Mouse (Mus musculus): Measurements from ENCODE around the gene Comt. TPM values are rescaled to one million over a fixed set of nuclear protein-coding genes. Genes with fewer than 3 reads are reported as not detected.
A peak's percentile ranks its signal among the peaks of the same experiment; 100 is the strongest.

Gene Comt
- 83.5 and 102 TPM in 2 replicates for polyA plus RNA-seq (2016; fragmentation: Nextera tagmentation; extraction: Ambion mirVana)

DNA sequence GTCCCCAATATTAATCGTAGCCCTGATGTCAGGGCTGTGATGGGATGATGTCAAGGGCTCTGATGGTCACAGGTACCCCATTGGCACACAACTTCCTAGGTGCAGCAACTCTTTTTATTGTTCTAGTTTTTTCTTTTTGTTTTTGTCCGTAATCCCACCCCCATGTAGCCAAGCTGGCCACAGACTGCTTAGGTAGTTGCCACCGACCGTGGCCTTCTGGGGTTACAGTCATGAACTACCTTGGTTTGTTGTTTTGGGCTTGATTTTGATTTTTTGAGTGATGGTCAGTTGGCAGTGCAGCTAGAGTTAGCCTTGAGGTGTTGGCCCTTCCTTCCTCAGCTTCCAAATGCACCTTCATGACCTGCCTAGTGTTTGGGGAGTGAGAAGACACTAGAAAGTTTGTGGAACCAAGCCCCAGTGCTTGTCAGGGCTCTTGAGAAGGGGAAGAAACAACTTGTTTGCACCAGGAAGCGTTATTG lies at the start of gene Comt:
Gene Comt, minus strand, starts transcription at position 51 of the 479 bp plus-strand sequence.
- Histone ChIP-seq H3K27ac (peak within 1 kb of the TSS; percentile 99), H3K4me3 (peak within 1 kb of the TSS; percentile 97), H3K27me3 (ENCODE audit: insufficient read depth, poor library complexity, severe bottlenecking) (no peaks in the 10 kb centered on the region), H3K4me1 (peaks cover 50% of the 10 kb centered on the region), H3K9me3 (no peaks in the 10 kb centered on the region), H3K36me3 (peaks cover 20% of the 10 kb centered on the region)
- 53% methylated on average over 5 of the region's 5 CpGs for whole genome bisulfite sequencing
- no peak for DNase-seq (ENCODE audit: low spot score)

DNA sequence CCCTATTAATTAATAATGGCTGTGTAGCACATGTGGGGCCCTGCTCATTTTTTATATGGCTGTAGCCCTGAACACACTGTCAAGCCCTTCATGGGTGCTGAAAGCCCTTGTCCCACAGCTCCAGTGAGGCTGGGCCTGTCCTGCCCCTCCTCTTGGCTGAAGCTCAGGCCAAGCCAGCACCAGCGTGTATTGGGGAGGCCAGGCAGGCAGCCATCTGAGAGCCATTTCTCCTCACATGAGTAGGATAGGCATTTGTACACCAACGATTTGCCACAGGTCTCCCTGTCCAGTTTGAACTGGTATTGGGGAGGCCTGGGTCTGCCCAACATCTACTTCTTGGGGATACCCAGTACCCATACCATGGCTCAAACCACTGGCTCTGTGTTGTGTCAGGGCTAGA lies 47.4 kb upstream of the Comt start:
- Histone ChIP-seq H3K27ac (no peak overlapping the region), H3K4me3 (no peak overlapping the region), H3K9me3 (no peaks in the 10 kb centered on the region), H3K36me3 (peaks cover 44% of the 10 kb centered on the region), H3K27me3 (ENCODE audit: insufficient read depth, poor library complexity, severe bottlenecking) (no peaks in the 10 kb centered on the region), H3K4me1 (peaks cover 14% of the 10 kb centered on the region)
- DNase-seq (ENCODE audit: low spot score): no peak
- 81% methylated on average over 2 of the region's 2 CpGs for WGBS

DNA sequence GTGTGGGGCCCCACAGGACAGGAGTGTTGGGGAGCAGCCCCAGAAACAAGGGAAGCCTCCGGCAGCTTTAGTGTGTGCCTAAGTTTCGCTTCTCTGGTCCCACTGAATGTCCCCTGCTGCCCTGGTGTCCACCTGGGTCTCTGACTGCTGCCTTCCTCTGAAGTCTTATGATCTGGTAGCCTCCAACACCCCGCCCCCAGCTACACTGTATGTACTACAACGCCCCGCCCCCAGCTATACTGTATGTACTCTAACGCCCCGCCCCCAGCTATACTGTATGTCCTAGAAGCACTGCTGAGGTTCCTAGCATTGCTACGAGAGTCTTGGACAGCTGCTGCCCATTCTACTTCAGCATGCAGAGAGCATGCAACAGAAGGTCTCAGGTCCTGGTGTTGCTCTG lies 46.3 kb upstream of the Comt start:
- Histone ChIP-seq H3K27me3 (ENCODE audit: insufficient read depth, poor library complexity, severe bottlenecking) (no peaks in the 10 kb centered on the region), H3K36me3 (peaks cover 43% of the 10 kb centered on the region), H3K4me1 (peaks cover 14% of the 10 kb centered on the region), H3K4me3 (no peak overlapping the region), H3K27ac (no peak overlapping the region), H3K9me3 (no peaks in the 10 kb centered on the region)
- no peak for DNase-seq (ENCODE audit: low spot score)
- WGBS: 90% methylated on average over 8 of the region's 8 CpGs

DNA sequence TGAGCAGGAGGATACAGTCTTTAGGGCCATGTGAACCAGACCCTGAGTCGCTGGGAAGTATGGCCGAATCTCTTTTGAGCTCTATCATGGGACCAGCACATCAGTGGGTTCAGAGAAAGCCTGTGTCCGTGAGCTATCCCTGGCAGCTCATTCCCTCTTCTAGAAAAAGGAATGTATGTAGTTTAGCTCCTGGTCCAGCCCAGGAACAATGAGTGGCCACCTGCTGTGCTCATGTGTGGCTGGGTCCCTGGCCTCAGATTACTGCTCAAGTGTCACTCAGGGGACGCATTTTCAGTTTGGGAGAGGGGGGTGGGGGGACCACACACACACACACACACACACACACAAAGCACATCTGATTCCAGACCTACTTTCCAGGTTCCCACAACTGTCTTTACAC lies 45.8 kb upstream of the Comt start:
- 81% methylated on average over 4 of the region's 4 CpGs for WGBS
- peaks cover 38% of the 10 kb centered on the region for H3K36me3 ChIP-seq
- no peaks in the 10 kb centered on the region for H3K27me3 ChIP-seq (ENCODE audit: insufficient read depth, poor library complexity, severe bottlenecking)
- no peak overlapping the region for H3K4me3 ChIP-seq
- H3K4me1 ChIP-seq: peaks cover 14% of the 10 kb centered on the region
- no peak for DNase-seq (ENCODE audit: low spot score)
- H3K9me3 ChIP-seq: no peaks in the 10 kb centered on the region
- H3K27ac ChIP-seq: no peak overlapping the region

DNA sequence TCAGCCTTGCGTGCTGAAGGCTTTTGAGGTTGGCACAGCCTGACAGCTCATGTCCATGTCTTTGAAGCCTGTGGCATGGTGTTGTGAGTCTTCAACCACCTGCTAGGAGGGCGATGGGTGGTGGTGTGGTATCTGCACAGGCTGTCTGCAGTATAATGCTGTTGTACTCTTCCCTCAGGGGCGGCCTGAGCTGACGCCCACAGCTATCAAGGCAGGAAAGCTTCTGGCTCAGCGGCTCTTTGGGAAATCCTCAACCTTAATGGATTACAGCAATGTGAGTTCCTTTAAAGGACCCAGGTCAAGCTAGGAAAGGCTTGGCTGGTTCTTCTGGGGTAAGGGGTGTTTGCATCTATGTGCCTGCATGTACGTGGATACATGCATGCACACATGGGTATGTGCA lies 45.3 kb upstream of the Comt start:
- Histone ChIP-seq H3K9me3 (no peaks in the 10 kb centered on the region), H3K4me3 (no peak overlapping the region), H3K27me3 (ENCODE audit: insufficient read depth, poor library complexity, severe bottlenecking) (no peaks in the 10 kb centered on the region), H3K36me3 (peaks cover 38% of the 10 kb centered on the region), H3K27ac (no peak overlapping the region; the same call in 1 of the 2 replicates), H3K4me1 (peaks cover 14% of the 10 kb centered on the region)
- no peak for DNase-seq (ENCODE audit: low spot score)
- WGBS: 70% methylated on average over 6 of the region's 6 CpGs

DNA sequence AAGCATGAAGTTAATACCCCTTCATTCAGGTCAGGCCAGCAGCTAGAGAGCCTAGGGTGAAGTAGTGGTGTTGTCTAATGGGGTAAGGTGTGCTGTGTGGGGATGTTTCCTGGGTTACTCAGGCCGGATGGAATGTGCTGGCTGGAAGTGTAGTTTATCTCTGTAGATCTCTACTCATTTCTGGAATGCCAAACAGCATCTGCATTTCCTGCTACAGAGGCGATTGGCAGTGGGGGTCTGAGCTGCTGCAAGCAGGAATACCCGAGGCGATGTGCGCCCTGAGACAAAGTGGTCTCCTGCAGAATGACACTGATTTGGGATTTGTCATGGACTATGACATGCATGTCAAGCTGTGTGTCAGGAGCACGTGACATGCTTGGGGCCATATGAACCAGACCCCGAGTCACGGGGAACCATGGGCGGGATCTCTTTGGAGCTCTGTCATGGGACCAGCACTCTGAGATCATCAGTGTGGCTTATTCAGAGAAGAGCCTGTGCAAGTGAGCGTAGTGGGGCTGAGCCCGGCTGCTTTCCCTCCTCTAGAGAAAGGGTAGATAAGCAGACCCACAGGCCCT lies 44.8 kb upstream of the Comt start:
- Histone ChIP-seq H3K4me1 (peaks cover 14% of the 10 kb centered on the region), H3K36me3 (peaks cover 38% of the 10 kb centered on the region), H3K4me3 (no peak overlapping the region), H3K9me3 (no peaks in the 10 kb centered on the region), H3K27ac (no peak overlapping the region; the same call in 1 of the 2 replicates), H3K27me3 (ENCODE audit: insufficient read depth, poor library complexity, severe bottlenecking) (no peaks in the 10 kb centered on the region)
- 44% methylated on average over 11 of the region's 11 CpGs for WGBS
- DNase-seq (ENCODE audit: low spot score): peak; percentile 73

DNA sequence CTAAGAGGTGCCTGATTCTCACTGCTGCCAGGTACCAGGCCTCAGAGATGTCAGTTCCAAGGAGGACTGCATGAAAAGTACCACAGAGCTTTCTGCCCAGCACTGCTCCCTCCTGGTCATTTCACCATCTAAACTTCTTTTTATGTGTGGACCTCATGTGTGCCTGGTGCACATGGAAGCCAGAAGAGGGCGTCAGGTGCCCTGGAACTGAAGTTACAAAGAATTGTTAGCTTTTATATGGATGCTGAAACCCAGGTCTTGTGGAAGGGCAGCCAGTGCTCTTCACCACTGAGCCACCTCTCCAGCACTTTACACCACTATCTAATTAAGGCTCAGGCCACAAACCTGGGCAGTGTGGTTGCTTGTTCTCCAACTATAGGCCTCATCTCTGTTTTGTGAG lies 44.2 kb upstream of the Comt start:
- no peak overlapping the region for H3K4me3 ChIP-seq
- H3K27ac ChIP-seq: no peak overlapping the region
- H3K4me1 ChIP-seq: peaks cover 14% of the 10 kb centered on the region
- H3K36me3 ChIP-seq: peaks cover 35% of the 10 kb centered on the region
- 31% methylated on average over 1 of the region's 1 CpGs for WGBS
- no peaks in the 10 kb centered on the region for H3K9me3 ChIP-seq
- no peaks in the 10 kb centered on the region for H3K27me3 ChIP-seq (ENCODE audit: insufficient read depth, poor library complexity, severe bottlenecking)
- no peak for DNase-seq (ENCODE audit: low spot score)

DNA sequence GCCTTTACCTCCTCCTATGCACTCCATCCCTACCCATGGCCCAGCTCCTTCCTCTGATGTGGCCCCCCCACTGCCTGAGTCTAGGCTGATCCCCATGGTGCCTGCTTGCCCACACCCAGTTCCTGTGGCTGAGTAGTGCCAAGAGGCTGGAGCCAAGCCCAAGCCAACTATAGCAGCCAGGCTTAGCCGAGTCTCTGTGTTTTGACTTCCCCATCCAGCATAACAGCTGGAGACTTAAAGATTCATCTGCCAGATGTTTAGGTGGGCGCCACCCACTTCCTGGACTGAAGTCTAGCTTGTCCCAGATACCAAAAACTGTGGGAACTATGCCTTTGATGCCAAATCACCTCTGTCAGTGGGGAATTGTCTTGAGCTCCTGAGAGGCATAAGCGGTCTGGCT lies 37.6 kb upstream of the Comt start:
- DNase-seq (ENCODE audit: low spot score): no peak
- Histone ChIP-seq H3K9me3 (no peaks in the 10 kb centered on the region), H3K4me3 (no peak overlapping the region), H3K27ac (no peak overlapping the region), H3K4me1 (peaks cover 26% of the 10 kb centered on the region), H3K36me3 (peaks cover 7% of the 10 kb centered on the region), H3K27me3 (ENCODE audit: insufficient read depth, poor library complexity, severe bottlenecking) (peaks cover 16% of the 10 kb centered on the region)
- 65% methylated on average over 3 of the region's 3 CpGs for WGBS

DNA sequence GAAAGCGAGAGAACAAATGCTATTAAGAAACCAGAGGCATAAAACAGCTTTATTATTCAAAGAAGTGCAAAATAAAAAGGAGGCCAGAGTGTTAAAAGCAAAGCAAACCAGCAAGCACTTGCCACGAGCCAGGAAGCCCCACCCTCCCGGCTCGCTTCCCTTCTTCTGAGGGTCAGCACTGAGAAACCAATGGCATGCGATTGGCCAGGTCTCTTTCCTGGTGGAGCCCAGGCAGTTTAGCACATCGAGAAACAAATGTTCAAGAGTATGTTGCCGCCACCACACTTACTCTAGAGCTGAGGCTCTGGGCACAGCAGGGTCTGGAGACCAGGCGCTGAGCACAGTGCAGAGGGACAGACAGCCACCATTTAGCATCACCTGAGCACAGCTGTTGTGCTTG lies 35.9 kb upstream of the Comt start:
- H3K36me3 ChIP-seq: peaks cover 8% of the 10 kb centered on the region; the same call in 1 of the 2 replicates
- 42% methylated on average over 8 of the region's 8 CpGs for WGBS
- H3K27ac ChIP-seq: no peak overlapping the region
- DNase-seq (ENCODE audit: low spot score): no peak
- H3K27me3 ChIP-seq (ENCODE audit: insufficient read depth, poor library complexity, severe bottlenecking): peaks cover 21% of the 10 kb centered on the region
- peaks cover 32% of the 10 kb centered on the region for H3K4me1 ChIP-seq
- H3K4me3 ChIP-seq: no peak overlapping the region
- H3K9me3 ChIP-seq: no peaks in the 10 kb centered on the region

DNA sequence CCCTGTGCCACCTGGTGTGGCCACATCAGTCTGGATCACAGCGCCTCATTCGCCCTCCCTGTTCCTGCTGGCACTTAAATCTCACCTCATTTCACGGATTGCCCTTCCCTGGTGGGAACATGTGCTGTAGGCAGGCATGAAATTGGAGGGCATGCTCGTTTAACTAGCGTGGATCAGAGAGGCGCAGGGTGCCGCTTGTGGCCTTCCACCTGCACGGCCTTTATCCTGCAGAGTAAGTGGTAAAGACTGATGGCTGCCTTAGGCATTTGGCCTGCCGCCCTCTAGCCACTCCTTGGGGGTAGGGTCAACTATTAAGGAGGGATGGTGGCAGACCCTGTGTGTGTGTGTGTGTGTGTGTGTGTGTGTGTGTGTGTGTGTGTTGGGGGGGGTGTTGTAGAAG lies 35.4 kb upstream of the Comt start:
- 83% methylated on average over 9 of the region's 9 CpGs for WGBS
- Histone ChIP-seq H3K4me1 (peaks cover 32% of the 10 kb centered on the region), H3K27ac (peak overlapping the region; percentile 57; the same call in 1 of the 2 replicates), H3K9me3 (no peaks in the 10 kb centered on the region), H3K27me3 (ENCODE audit: insufficient read depth, poor library complexity, severe bottlenecking) (peaks cover 22% of the 10 kb centered on the region), H3K4me3 (no peak overlapping the region), H3K36me3 (peaks cover 11% of the 10 kb centered on the region)
- no peak for DNase-seq (ENCODE audit: low spot score)

DNA sequence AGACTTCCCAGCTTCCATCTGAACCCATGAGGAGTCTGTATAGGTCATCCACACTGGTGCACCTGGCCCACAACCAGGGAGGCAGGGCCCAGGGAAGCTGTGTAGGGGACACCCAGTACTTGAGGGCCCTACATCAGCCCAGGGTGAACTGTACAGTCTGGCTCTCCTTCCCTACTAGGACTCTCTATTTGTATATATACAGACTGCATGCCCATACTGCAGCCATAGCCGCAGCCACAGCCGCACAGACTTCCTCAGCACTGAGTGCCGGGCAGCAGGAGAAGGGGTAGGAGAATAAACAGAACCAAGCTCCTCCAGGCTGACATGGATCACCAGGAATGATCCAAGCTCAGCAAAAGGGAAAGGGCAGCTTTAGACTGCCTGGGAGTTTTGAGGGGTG lies 34.2 kb upstream of the Comt start:
- H3K4me1 ChIP-seq: peaks cover 32% of the 10 kb centered on the region
- WGBS: 75% methylated on average over 3 of the region's 3 CpGs
- peaks cover 23% of the 10 kb centered on the region for H3K27me3 ChIP-seq (ENCODE audit: insufficient read depth, poor library complexity, severe bottlenecking)

DNA sequence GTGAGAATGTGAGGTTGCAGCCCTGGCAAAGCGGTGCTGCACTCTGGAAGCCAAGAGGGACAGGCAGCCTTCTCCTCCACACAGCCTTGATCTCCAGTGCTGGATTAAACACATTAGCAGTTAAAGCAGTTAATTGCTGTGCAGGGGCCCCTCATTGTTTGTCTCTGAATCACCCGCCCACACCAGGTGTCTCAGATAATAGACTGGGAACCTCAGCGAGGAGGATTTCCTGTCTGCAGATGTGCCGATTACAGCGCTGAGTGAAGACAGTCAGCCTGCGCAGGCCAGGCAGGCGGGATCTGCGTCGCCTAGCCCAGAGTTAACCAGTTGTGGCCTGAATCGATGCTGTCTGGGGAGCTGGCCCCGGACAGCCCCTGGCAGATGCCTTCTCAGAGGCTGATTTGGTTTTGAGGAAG lies 33.3 kb upstream of the Comt start:
- WGBS: 2% methylated on average over 11 of the region's 11 CpGs
- H3K9me3 ChIP-seq: no peaks in the 10 kb centered on the region
- peak overlapping the region; percentile 64 for H3K27ac ChIP-seq
- DNase-seq (ENCODE audit: low spot score): no peak
- peaks cover 30% of the 10 kb centered on the region for H3K27me3 ChIP-seq (ENCODE audit: insufficient read depth, poor library complexity, severe bottlenecking)
- H3K4me3 ChIP-seq: peak overlapping the region; percentile 36
- H3K4me1 ChIP-seq: peaks cover 38% of the 10 kb centered on the region
- H3K36me3 ChIP-seq: peaks cover 29% of the 10 kb centered on the region

More for the DNA sequence above, 34.2 kb upstream of the Comt start:
- Histone ChIP-seq H3K36me3 (peaks cover 20% of the 10 kb centered on the region), H3K9me3 (no peaks in the 10 kb centered on the region), H3K4me3 (no peak overlapping the region), H3K27ac (peak overlapping the region; percentile 69)
- no peak for DNase-seq (ENCODE audit: low spot score)

DNA sequence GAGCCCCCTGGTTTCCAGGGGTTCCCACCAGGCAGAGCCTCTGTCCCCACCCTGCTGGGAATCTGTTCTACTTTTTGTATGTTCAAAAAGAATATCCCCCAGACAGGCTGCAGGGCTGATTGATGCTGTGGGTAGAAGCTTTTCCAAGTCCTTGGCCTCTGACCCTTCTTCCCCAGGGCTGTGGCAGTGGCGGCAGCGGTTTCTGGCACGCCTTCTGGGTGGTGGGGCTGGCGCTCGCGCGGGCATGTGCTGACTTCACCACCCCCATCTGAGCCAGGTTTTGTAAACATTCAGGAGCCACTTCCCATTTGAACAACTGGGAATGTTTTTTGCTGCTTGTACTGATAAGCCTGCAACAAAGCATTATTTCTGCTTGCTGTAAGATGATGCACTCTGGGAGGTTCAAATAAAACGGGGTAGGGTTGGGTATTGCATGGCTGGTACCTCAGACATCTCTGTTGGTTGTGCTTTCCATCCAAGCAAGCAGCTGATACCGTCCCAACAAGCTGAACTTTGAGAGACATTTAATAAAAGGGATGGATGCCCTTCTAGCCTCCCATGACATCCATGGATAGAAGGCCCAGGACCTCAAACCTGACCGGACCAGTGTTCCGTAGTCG lies 32.8 kb upstream of the Comt start:
- peaks cover 30% of the 10 kb centered on the region for H3K27me3 ChIP-seq (ENCODE audit: insufficient read depth, poor library complexity, severe bottlenecking)
- peak overlapping the region; percentile 36 for H3K4me3 ChIP-seq
- peaks cover 40% of the 10 kb centered on the region for H3K4me1 ChIP-seq
- H3K27ac ChIP-seq: peak overlapping the region; percentile 64; the same call in 1 of the 2 replicates
- peaks cover 32% of the 10 kb centered on the region for H3K36me3 ChIP-seq
- 17% methylated on average over 12 of the region's 12 CpGs for WGBS
- no peak for DNase-seq (ENCODE audit: low spot score)
- H3K9me3 ChIP-seq: no peaks in the 10 kb centered on the region

All from heart, embryonic 10.5 days (tissue).